Mouse (Mus musculus): ENCODE measurements at regions not wholly inside any gene's neighbourhood (a gene's known extent, or its start where the extent isn't known, plus 50 kb on each side); places are given as distances from the start of the nearest gene placed in this dataset.

DNA sequence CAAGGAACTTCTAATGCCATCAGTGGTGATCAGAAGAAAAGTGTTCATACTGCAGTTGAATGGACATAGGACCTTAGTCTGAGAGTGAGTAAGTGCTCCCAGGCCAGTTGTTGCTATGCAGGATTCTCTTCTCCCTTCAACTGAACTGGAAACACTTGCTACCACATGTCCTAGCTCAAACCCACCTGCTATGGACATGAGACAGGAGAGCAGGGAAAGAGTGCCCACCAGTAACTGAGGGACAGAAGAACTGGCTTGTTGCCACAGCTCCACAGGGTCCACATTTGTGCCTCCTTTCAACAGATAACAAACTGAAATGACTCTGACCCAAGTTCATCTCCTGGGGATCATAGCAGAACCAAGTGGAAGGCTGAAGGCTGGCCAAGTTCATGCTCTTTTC, 292.9 kb downstream of the Qk start:
- Histone ChIP-seq H3K36me3 (ENCODE audit: control insufficient read depth in 1 of 2, insufficient read depth in 2 of 2, low read length in 2 of 2) (no peaks in the 10 kb centered on the region), H3K4me3 (ENCODE audit: control insufficient read depth in 1 of 2, insufficient read depth in 1 of 2, low read depth in 2 of 2, low read length in 2 of 2) (no peak overlapping the region), H3K9ac (ENCODE audit: control insufficient read depth, low read depth, low read length, poor library complexity, severe bottlenecking) (no peak overlapping the region), H3K9me3 (replicated peaks; ENCODE audit: insufficient read depth, low read length) (no peaks in the 10 kb centered on the region), H3K27me3 (ENCODE audit: control insufficient read depth in 1 of 2, insufficient read depth in 2 of 2, low read length in 2 of 2) (no peaks in the 10 kb centered on the region), H3K27ac (ENCODE audit: control insufficient read depth, low read depth, low read length) (no peak overlapping the region), H3K79me2 (ENCODE audit: control insufficient read depth, insufficient read depth, low read length, poor library complexity) (no peaks in the 10 kb centered on the region), H3K4me1 (ENCODE audit: control insufficient read depth in 1 of 2, insufficient read depth in 2 of 2, low read length in 2 of 2) (no peaks in the 10 kb centered on the region)
- TF ChIP-seq EP300 (IDR thresholded peaks at IDR 0.05; ENCODE audit: low read depth in 1 of 2, low read length in 2 of 2) (no peak), GABPA (IDR thresholded peaks at IDR 0.05; ENCODE audit: low read depth, low read length) (no peak), POLR2AphosphoS5 (IDR thresholded peaks at IDR 0.05; ENCODE audit: borderline replicate concordance, low read depth, low read length) (no peak), MAX (IDR thresholded peaks at IDR 0.05; ENCODE audit: low read length) (no peak), ZKSCAN1 (IDR thresholded peaks at IDR 0.05; ENCODE audit: low read depth, low read length) (no peak), MYC (IDR thresholded peaks at IDR 0.05; ENCODE audit: low read depth, low read length) (no peak), NELFE (IDR thresholded peaks at IDR 0.05; ENCODE audit: low read depth, low read length) (no peak), TBP (IDR thresholded peaks at IDR 0.05; ENCODE audit: low read depth, low read length) (no peak), SIN3A (IDR thresholded peaks at IDR 0.05; ENCODE audit: low read length) (no peak), SMC3 (IDR thresholded peaks at IDR 0.05; ENCODE audit: low read depth, low read length) (no peak), USF1 (IDR thresholded peaks at IDR 0.05; ENCODE audit: low read depth, low read length) (no peak), POLR2A (IDR thresholded peaks at IDR 0.05; ENCODE audit: control insufficient read depth in 1 of 2, insufficient read depth in 1 of 2, low read depth in 1 of 2, low read length in 2 of 2, poor library complexity in 1 of 2) (no peak), MAFK (IDR thresholded peaks at IDR 0.05; ENCODE audit: borderline replicate concordance, low read depth, low read length) (no peak), RAD21 (IDR thresholded peaks at IDR 0.05; ENCODE audit: low read depth, low read length) (no peak), GATA1 (IDR thresholded peaks at IDR 0.05; ENCODE audit: low read depth, low read length) (no peak), NRF1 (IDR thresholded peaks at IDR 0.05; ENCODE audit: insufficient read depth, low read depth, low read length, poor library complexity, severe bottlenecking) (no peak)
- DNase-seq (ENCODE audit: low read depth, low spot score): no peak

DNA sequence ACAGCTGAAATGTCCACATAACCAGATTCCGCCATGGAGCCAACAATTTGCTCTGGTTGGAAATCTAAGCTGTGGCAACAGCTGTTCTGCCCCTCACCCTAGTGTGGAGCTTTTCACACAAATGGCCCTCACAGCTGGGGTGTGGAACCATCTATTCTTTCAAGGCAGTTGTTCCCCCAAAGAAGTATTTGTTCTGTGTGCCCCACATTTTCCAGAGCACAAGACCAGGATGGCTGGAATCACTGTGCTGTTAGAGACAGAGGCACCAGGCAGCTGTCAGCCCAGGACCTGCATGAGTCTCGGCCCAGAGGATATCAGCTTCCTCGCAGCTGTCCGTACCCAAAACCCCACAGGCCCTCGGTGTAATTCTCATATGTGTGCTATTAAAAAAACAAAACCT, 294.4 kb downstream of the Qk start:
- H3K4me3 ChIP-seq (ENCODE audit: control insufficient read depth in 1 of 2, insufficient read depth in 1 of 2, low read depth in 2 of 2, low read length in 2 of 2): no peak overlapping the region
- H3K36me3 ChIP-seq (ENCODE audit: control insufficient read depth in 1 of 2, insufficient read depth in 2 of 2, low read length in 2 of 2): no peaks in the 10 kb centered on the region
- no peak overlapping the region for H3K9ac ChIP-seq (ENCODE audit: control insufficient read depth, low read depth, low read length, poor library complexity, severe bottlenecking)
- no peaks in the 10 kb centered on the region for H3K79me2 ChIP-seq (ENCODE audit: control insufficient read depth, insufficient read depth, low read length, poor library complexity)
- no peak overlapping the region for H3K27ac ChIP-seq (ENCODE audit: control insufficient read depth, low read depth, low read length)
- no peak for DNase-seq (ENCODE audit: low read depth, low spot score)
- no peaks in the 10 kb centered on the region for H3K4me1 ChIP-seq (ENCODE audit: control insufficient read depth in 1 of 2, insufficient read depth in 2 of 2, low read length in 2 of 2)
- H3K9me3 ChIP-seq (replicated peaks; ENCODE audit: insufficient read depth, low read length): no peaks in the 10 kb centered on the region
- no peaks in the 10 kb centered on the region for H3K27me3 ChIP-seq (ENCODE audit: control insufficient read depth in 1 of 2, insufficient read depth in 2 of 2, low read length in 2 of 2)
- no peak for TF ChIP-seq MXI1 (IDR thresholded peaks at IDR 0.05; ENCODE audit: low read depth, low read length)
- TF ChIP-seq MAZ (IDR thresholded peaks at IDR 0.05; ENCODE audit: low read depth, low read length): no peak
- no peak for TF ChIP-seq MYB (IDR thresholded peaks at IDR 0.05; ENCODE audit: low read depth, low read length)
- no peak for TF ChIP-seq POLR2A (IDR thresholded peaks at IDR 0.05; ENCODE audit: control insufficient read depth in 1 of 2, insufficient read depth in 1 of 2, low read depth in 1 of 2, low read length in 2 of 2, poor library complexity in 1 of 2)
- no peak for TF ChIP-seq ZC3H11A (IDR thresholded peaks at IDR 0.05; ENCODE audit: low read depth, low read length)
- no peak for TF ChIP-seq RAD21 (IDR thresholded peaks at IDR 0.05; ENCODE audit: low read depth, low read length)
- TF ChIP-seq UBTF (IDR thresholded peaks at IDR 0.05; ENCODE audit: borderline replicate concordance, insufficient read depth, low read depth, low read length): no peak
- no peak for TF ChIP-seq MAFK (IDR thresholded peaks at IDR 0.05; ENCODE audit: borderline replicate concordance, low read depth, low read length)
- no peak for TF ChIP-seq USF2 (IDR thresholded peaks at IDR 0.05; ENCODE audit: borderline replicate concordance in 1 of 2, insufficient read depth in 1 of 2, low read depth in 1 of 2, low read length in 2 of 2)
- no peak for TF ChIP-seq TAL1 (IDR thresholded peaks at IDR 0.05; ENCODE audit: low read length)
- no peak for TF ChIP-seq TBP (IDR thresholded peaks at IDR 0.05; ENCODE audit: low read depth, low read length)
- no peak for TF ChIP-seq MEF2A (IDR thresholded peaks at IDR 0.05; ENCODE audit: extremely low read depth, insufficient replicate concordance, low read depth, low read length, poor library complexity, severe bottlenecking)
- no peak for TF ChIP-seq SIN3A (IDR thresholded peaks at IDR 0.05; ENCODE audit: low read length)
